ENCODE assay signal across 31 mouse cellular contexts in the genomic region with DNA sequence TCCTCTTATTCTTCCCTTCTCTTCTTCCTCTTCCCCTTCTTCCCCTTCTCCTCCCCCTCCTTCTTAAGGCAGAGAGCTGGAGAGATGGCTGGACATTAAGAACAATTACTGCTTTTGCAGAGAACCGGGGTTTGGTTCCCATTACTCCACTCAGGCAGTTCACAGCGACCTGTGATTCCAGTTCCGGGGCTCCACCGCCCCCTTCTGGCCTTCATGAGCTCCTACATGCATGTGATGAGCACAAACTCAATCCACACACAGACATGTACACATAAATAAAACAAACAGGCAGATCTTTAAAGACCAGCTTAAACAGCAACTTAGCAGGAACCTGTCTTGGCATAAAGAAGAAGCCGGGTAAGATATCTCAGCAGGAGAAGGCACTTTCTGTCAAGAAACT. TPM values are rescaled to one million over a fixed set of nuclear protein-coding genes. Genes with fewer than 3 reads are reported as not detected.
A peak's percentile ranks its signal among the peaks of the same experiment; 100 is the strongest.
DNase-seq lines count a peak whose midpoint lies in the region; TF ChIP-seq lines count a peak whose summit lies in the region.
"Had no signal": no experiment of that assay in that cellular context is flagged by ENCODE, and none has a peak within 500 bp of the region (broad histone marks: within the 10 kb centered on the region; RNA-seq: fewer than 3 reads in every experiment).

No protein-coding gene starts in this region.

- peak; percentile 31 for TF ChIP-seq CTCF in layer of hippocampus, adult 2 months (conservative IDR thresholded peaks at IDR 0.05)

- H3K4me3 ChIP-seq in layer of hippocampus, adult 2 months, result no peak overlapping the region
- H3K4me3 ChIP-seq: embryonic facial prominence, embryonic 12.5 days; forebrain, embryonic 10.5 days; heart, embryonic 13.5 days; limb, embryonic 13.5 days; liver, embryonic 13.5 days; midbrain, embryonic 12.5 days; neural tube, embryonic 13.5 days; stomach, embryonic 15.5 days had no signal

- no peak overlapping the region for H3K27ac ChIP-seq in layer of hippocampus, adult 2 months
- H3K27ac ChIP-seq: embryonic facial prominence, embryonic 12.5 days; forebrain, embryonic 10.5 days; heart, embryonic 13.5 days; hindbrain, embryonic 14.5 days; limb, embryonic 13.5 days; liver, embryonic 13.5 days; midbrain, embryonic 12.5 days; neural tube, embryonic 13.5 days; stomach, embryonic 15.5 days had no signal

- DNase-seq in layer of hippocampus, adult 2 months (ENCODE audit: low spot score in 2 of 2), result no peak
- no peak for DNase-seq in layer of hippocampus, adult 11-12 months (ENCODE audit: low spot score)
- DNase-seq in 416B (ENCODE audit: low read depth) (peak; percentile 24), ES-CJ7 (ENCODE audit: low read depth, low spot score) (peak; percentile 69)
- DNase-seq in induced T-regulatory cell, adult 2 months (ENCODE audit: low read depth), result peak; percentile 21
- DNase-seq in cerebellum, adult 9-10 months, result no peak
- no peak for DNase-seq in testis, postnatal 10 days (ENCODE audit: low spot score)
- DNase-seq: adrenal gland, postnatal 10 days; cerebellum, adult 8-10 months; embryo, embryonic 11 days; heart, postnatal 10 days; kidney, adult 11 months; kidney, postnatal 14 days; liver, embryonic 13.5 days; lung, embryonic 14.5 days; lung, postnatal 14 days; right cerebral cortex, postnatal 14 days; thymus, adult 18-20 months; thymus, postnatal 25 days had no signal

RNA-seq across cellular contexts. Expression of a gene that starts 9.5 kb away (rescaled TPM):
- 1 to 10 TPM; 4.5 to 4.8 TPM for total RNA-seq in layer of hippocampus, adult 2 months (2021)
- total RNA-seq: gastrocnemius, adult 8-10 months; heart, adult 8-10 months; heart, postnatal 10 days; hematopoietic stem cell, adult 5-6 weeks; megakaryocyte progenitor cell, adult 5-6 weeks had no signal

RNA-seq across cellular contexts. Expression of a gene that starts 28.2 kb away (rescaled TPM):
- total RNA-seq in layer of hippocampus, adult 2 months (2021), result 10 to 100 TPM; 15.4 to 17.5 TPM
- total RNA-seq: hematopoietic stem cell, adult 5-6 weeks; megakaryocyte progenitor cell, adult 5-6 weeks had no signal

Comparison
In these comparisons a context has a peak if more than half of its experiments do, and no peak if none do; other contexts are left out.
1. DNase-seq: peak in 416B (single experiment), ES-CJ7 (single experiment) and induced T-regulatory cell, adult 2 months (single experiment); none in layer of hippocampus, adult 2 months (0 of 2), layer of hippocampus, adult 11-12 months (single experiment), cerebellum, adult 9-10 months (single experiment) and testis, postnatal 10 days (single experiment).